Mouse (Mus musculus) heart, adult 2 months (tissue): ENCODE measurements around the gene Glcci1. TPM values are rescaled to one million over a fixed set of nuclear protein-coding genes. Genes with fewer than 3 reads are reported as not detected.

Source experiments
- DNase-seq, 2 experiments: peaks; one replicate each; pipeline ENCODE4 v3.0.0; 2021
- H3K27ac ChIP-seq: fragments of 200-600 bp; 2 replicates; pipeline ENCODE4 v1.8.1; 2022
- H3K27me3 ChIP-seq: fragments of 200-500 bp; 2 replicates; pipeline ENCODE4 v1.6.1; 2012; ENCODE audit warnings: mild to moderate bottlenecking, low read length, inconsistent platforms, mixed read lengths; ENCODE audit not compliant: control insufficient read depth, insufficient read depth
- H3K36me3 ChIP-seq: fragments of 200-500 bp; 2 replicates; pipeline ENCODE4 v1.6.1; 2012; ENCODE audit warnings: low read length, inconsistent platforms; ENCODE audit not compliant: control insufficient read depth, insufficient read depth
- H3K4me1 ChIP-seq: fragments of 200-500 bp; 2 replicates; pipeline ENCODE4 v1.6.1; 2011; ENCODE audit warnings: low read length; ENCODE audit not compliant: control insufficient read depth, insufficient read depth
- H3K4me3 ChIP-seq: fragments of 200-600 bp; 2 replicates; pipeline ENCODE4 v1.8.1; 2022
- H3K79me2 ChIP-seq: fragments of 200-500 bp; replicated peaks from 2 replicates; pipeline ENCODE4 v1.6.1; 2012; ENCODE audit warnings: mild to moderate bottlenecking, inconsistent platforms, low read length, moderate library complexity, mixed read lengths; ENCODE audit not compliant: control insufficient read depth, insufficient read depth
- H3K9ac ChIP-seq: fragments of 200-500 bp; 2 replicates; pipeline ENCODE4 v1.6.1; 2012; ENCODE audit warnings: low read depth, mild to moderate bottlenecking, control low read depth, inconsistent platforms, low read length, mixed read lengths
- CTCF ChIP-seq: fragments of 200-600 bp; IDR thresholded peaks from 2 replicates; pipeline ENCODE4 v1.8.1; 2022; ENCODE audit warnings: antibody characterized with exemption, mild to moderate bottlenecking, moderate library complexity
- EP300 ChIP-seq: fragments of 200-500 bp; IDR thresholded peaks from 2 replicates; pipeline ENCODE4 v1.6.1; 2011; ENCODE audit warnings: low read depth, low read length, control low read depth; ENCODE audit not compliant: insufficient read depth
- POLR2A ChIP-seq: fragments of 200-500 bp; IDR thresholded peaks from 2 replicates; pipeline ENCODE4 v1.6.1; 2011; ENCODE audit warnings: mild to moderate bottlenecking, low read depth, low read length, control low read depth; ENCODE audit not compliant: insufficient read depth
- whole genome bisulfite sequencing: fragments of 180-500 bp; shearing (Covaris S2); methylation state at CpG from one replicate; pipeline ENCODE4 v1.1.7; 2018; 5-methylcytosine and 5-hydroxymethylcytosine counted together
- intact Hi-C: fragments of 180-260 bp; cut with DNase I; formaldehyde crosslinking; loops from one replicate; pipeline ENCODE4 v1.15.1; 2025
- polyA plus RNA-seq: library from polyadenylated mRNA; depleted of rRNA; stranded (reverse); fragments of >200 nt; gene quantifications from 2 replicates; pipeline ENCODE4 v1.2.3, GENCODE M21; 2012
- total RNA-seq, 2 experiments: library from RNA; stranded (reverse); gene quantifications; 2 replicates each; pipeline ENCODE4 v1.2.3; 2021

The Glcci1 gene
- total and polyA plus RNA-seq, 3 experiments: 1.7 to 10.7 (median 9.0) TPM

DNA sequence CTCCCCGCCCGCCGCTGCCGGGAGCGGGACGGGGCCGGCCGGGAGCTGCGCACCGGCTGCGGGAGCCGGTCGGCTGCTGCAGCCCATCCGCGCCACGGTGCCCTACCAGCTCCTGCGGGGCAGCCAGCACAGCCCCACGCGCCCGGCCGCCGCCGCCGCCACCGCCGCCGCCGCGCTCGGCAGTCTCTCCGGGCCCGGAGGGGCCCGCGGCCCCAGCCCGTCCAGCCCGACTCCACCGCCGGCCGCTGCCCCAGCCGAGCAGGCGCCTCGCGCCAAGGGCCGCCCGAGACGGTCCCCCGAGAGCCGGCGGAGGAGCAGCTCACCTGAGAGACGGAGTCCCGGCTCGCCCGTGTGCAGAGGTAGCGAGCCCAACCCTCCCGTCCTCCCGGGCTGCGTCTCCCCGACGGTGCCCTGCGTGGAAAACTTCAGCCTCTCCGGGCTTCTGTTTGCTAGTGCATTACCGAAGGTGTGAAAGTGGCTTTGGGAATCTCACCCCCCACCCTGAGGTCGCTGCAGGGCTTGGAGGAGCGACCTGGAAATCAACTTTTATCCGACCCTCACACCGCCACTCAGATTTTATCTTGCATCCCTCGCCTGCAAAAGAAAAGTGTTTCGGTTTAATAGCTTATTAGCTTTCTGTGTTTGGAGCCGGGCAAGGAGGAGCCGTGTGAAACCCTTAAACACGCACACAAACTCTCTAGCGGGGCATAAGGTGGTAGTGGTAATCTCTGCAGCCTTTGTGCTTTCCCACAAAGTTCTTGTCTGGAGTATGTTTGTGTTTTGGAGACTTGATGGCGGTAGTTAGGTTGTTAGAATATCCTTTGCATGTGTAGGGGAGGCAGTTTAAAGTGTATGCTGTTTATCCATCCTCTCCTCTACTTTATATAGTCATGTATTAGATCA is 812 bp downstream of the Glcci1 start:
- under 1% methylated on average over 62 of the region's 73 CpGs for WGBS
- Histone ChIP-seq H3K4me3 (peak overlapping the region; percentile 62), H3K27me3 (no peaks in the 10 kb centered on the region), H3K4me1 (peaks cover 2% of the 10 kb centered on the region), H3K27ac (peak overlapping the region; percentile 97), H3K79me2 (peaks cover 2% of the 10 kb centered on the region; the same call in 1 of the 2 replicates), H3K9ac (peak overlapping the region; percentile 85), H3K36me3 (peaks cover 6% of the 10 kb centered on the region)
- intact Hi-C loops: loop anchor here (5.0 to 10.0 kb wide), 4 partner anchors 182 to 325 kb away; partner anchors contain the start of genes Gm45062, Rpa3 and Umad1
- DNase-seq: peak in 1 of 2 experiments; percentile 69
- TF ChIP-seq POLR2A (no peak), EP300 (no peak), CTCF (no peak)

DNA sequence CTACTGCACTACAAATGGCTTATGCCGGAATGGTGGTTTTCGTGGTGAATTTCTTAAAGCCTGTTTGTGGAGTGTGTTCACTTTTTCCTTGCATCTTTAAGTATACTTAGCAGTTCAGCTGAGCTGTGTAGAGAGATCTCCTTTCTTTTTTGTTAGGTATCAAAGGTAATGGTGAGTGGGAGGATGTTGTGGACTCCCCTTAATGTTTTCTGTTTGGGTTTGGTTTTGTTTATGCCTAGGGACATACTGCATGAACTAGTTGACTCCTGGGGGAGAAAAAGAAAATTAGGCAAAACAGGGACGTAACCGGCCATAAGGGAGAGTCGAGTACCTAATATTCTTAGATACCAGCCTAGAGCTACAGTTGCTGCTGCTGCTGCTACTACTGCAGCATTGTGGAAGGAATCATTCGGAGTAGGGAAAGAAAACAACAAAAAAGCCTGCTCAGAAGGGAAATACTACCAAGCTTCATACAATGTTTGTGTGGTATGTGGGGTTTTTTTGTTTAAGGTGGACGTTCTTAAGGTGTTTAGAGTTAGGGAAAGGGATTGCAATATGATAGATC is 1.5 kb downstream of the Glcci1 start:
- H3K27ac ChIP-seq: peak overlapping the region; percentile 97
- no peak for TF ChIP-seq EP300
- no peak for TF ChIP-seq CTCF
- no peak for TF ChIP-seq POLR2A
- H3K4me1 ChIP-seq: peaks cover 2% of the 10 kb centered on the region
- no peak for DNase-seq
- peak overlapping the region; percentile 62 for H3K4me3 ChIP-seq
- peaks cover 6% of the 10 kb centered on the region for H3K36me3 ChIP-seq
- peaks cover 2% of the 10 kb centered on the region; the same call in 1 of the 2 replicates for H3K79me2 ChIP-seq
- intact Hi-C loops: loop anchor here (5.0 kb wide), 1 partner anchor 239 kb away; no protein-coding TSS in a partner anchor
- H3K9ac ChIP-seq: peak overlapping the region; percentile 85; the same call in 1 of the 2 replicates
- 13% methylated on average over 7 of the region's 7 CpGs for WGBS
- no peaks in the 10 kb centered on the region for H3K27me3 ChIP-seq

- peaks cover 7% of the 10 kb centered on the region for H3K36me3 ChIP-seq
- H3K27ac ChIP-seq: no peak overlapping the region
- intact Hi-C loops: loop anchor here (5.0 kb wide), 1 partner anchor 239 kb away; no protein-coding TSS in a partner anchor
- no peaks in the 10 kb centered on the region for H3K27me3 ChIP-seq
- WGBS: 32% methylated on average over 3 of the region's 3 CpGs
- peaks cover 2% of the 10 kb centered on the region for H3K4me1 ChIP-seq
- H3K79me2 ChIP-seq: peaks cover 2% of the 10 kb centered on the region; the same call in 1 of the 2 replicates
- TF ChIP-seq CTCF (no peak), EP300 (no peak), POLR2A (no peak)
- H3K4me3 ChIP-seq: peak overlapping the region; percentile 62; the same call in 1 of the 2 replicates
- H3K9ac ChIP-seq: no peak overlapping the region
- no peak for DNase-seq
These were observed 2.0 kb downstream of the Glcci1 start for GRCm38 (mm10) chr6:8511447-8511846.

- DNase-seq: no peak
- no peak overlapping the region for H3K9ac ChIP-seq
- TF ChIP-seq POLR2A (no peak), EP300 (no peak), CTCF (no peak)
These were observed 3.0 kb downstream of the Glcci1 start for GRCm38 (mm10) chr6:8512416-8512815.

GRCm38 (mm10) chr6:8519687-8520086 is 10.3 kb downstream of the Glcci1 start:
- Histone ChIP-seq H3K79me2 (no peaks in the 10 kb centered on the region), H3K4me1 (no peaks in the 10 kb centered on the region; the same call in 1 of the 2 replicates), H3K4me3 (no peak overlapping the region), H3K27ac (no peak overlapping the region), H3K9ac (no peak overlapping the region), H3K36me3 (peaks cover 2% of the 10 kb centered on the region; the same call in 1 of the 2 replicates), H3K27me3 (no peaks in the 10 kb centered on the region)
- intact Hi-C loops: no loop called here
- TF ChIP-seq EP300 (no peak), POLR2A (no peak), CTCF (no peak)
- no peak for DNase-seq
- whole genome bisulfite sequencing: 83% methylated on average over 3 of the region's 3 CpGs

More at GRCm38 (mm10) chr6:8512416-8512815, 3.0 kb downstream of the Glcci1 start:
- 55% methylated on average over 8 of the region's 8 CpGs for WGBS
- no peak overlapping the region for H3K27ac ChIP-seq
- peaks cover 2% of the 10 kb centered on the region for H3K4me1 ChIP-seq
- intact Hi-C loops: loop anchor here (5.0 kb wide), 1 partner anchor 240 kb away; no protein-coding TSS in a partner anchor
- no peak overlapping the region for H3K4me3 ChIP-seq
- peaks cover 7% of the 10 kb centered on the region for H3K36me3 ChIP-seq
- H3K79me2 ChIP-seq: peaks cover 2% of the 10 kb centered on the region; the same call in 1 of the 2 replicates
- H3K27me3 ChIP-seq: no peaks in the 10 kb centered on the region

- H3K27ac ChIP-seq: no peak overlapping the region
- H3K27me3 ChIP-seq: no peaks in the 10 kb centered on the region
- TF ChIP-seq POLR2A (no peak), EP300 (no peak)
- 94% methylated on average over 4 of the region's 4 CpGs for WGBS
- no peaks in the 10 kb centered on the region for H3K36me3 ChIP-seq
- DNase-seq: no peak
- intact Hi-C loops: no loop called here
- H3K9ac ChIP-seq: no peak overlapping the region
- no peaks in the 10 kb centered on the region for H3K79me2 ChIP-seq
- H3K4me1 ChIP-seq: no peaks in the 10 kb centered on the region
- H3K4me3 ChIP-seq: no peak overlapping the region
These were observed 11.8 kb downstream of the Glcci1 start for GRCm38 (mm10) chr6:8521231-8521630.
